Mouse (Mus musculus): ENCODE data around the gene Hbb-bs.
"Not testable (repeated sequence)": the region's sequence is repeated elsewhere in the genome, so short reads cannot be mapped to it uniquely, and the experiment has no call there.

Gene Hbb-bs

DNA sequence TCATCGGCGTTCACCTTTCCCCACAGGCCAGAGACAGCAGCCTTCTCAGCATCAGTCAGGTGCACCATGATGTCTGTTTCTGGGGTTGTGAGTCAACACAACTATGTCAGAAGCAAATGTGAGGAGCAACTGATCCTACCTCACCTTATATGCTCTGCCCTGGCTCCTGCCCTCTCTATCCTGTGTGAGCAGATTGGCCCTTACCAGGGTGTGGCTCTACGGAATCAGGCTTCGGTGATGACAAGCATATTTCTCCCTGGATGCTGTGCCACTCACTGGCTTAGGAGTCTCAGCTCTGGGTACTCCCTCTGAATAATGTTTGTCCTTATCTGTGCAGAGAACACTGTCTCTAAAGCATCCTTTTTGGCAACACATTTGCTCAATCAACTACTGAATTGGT lies at the start of gene Hbb-bs:
Gene Hbb-bs (minus strand): TSS at position 289 of the 400 bp plus-strand sequence.
- DNase-seq = no peak

DNA sequence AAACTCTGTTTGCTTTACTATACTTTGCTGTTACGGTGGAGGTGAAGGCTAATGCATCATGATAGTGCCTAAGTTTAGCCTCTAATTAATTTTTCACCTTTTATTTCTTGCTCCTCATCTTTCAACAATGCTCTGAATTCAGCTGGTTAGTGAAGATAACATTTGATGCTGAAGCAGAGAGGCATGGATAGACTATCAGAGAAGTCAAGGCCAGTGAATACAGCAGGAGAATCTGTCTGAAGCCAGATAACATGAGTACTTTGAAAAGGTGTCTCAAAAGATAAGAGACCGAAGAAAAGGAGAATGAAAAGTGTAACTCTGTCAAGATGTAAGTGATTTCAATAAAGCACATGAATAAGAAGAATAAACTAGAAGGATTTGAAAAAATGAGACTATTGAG lies 49.2 kb upstream of the Hbb-bs start:
- DNase-seq = no peak

DNA sequence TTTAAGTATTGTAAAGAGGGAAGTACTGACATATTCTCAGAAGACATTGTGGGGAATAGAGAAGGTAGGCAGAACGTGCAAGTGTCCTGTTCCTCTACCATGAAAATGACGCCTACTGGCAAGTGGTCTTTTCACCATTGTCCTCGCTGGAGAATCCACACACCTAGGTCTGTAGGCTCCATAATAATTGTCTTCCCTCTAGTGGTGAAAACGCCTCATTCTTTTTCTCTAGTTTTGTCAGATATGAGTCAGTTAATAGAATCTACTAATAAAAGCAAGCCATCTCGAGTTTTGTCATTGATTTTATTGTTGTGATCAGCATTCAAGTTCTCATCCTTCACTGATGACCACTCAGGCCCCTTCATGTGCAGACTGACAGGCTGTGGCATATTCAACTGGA lies 46.6 kb upstream of the Hbb-bs start:
- no peak for DNase-seq

DNA sequence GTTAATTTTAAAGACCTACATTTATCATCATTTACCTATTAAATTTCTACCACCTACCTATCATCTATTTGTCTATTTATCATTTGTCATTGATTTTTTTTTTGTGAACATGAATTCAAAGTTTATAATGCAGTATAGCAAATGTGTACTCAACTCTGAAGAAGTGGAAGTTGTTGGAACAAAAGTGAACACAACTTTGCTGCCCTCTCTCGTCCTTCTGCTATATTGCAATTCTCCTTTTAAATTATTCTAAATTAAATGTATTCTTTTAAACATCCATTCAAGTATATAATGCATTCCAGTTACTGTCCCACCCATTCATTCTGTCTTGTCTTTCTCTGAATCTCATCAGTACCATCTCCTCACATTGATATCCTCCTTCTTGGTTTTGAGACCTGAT lies 45.2 kb upstream of the Hbb-bs start:
- no peak for DNase-seq

GRCm38 (mm10) chr7:103870667-103871066 lies 42.8 kb upstream of the Hbb-bs start:
- DNase-seq = no peak

DNA sequence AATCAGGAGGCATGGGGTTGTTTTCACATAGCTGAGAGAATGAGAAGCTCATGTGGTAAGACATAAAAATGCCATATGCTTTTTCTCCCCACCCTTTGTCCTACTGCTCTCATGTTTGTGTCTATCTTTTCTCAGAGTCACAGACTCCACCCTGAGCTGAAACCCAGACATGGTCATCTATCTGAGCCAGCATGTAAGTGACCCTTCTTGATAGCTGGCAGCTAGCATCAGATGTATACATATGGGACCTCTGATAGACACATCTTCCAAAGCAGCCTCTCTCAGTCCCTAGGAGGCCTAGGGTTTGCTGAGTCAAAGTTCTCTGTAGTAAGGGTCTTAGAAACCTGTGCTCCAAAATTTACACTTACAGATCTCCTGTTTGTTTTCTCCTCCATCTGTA lies 37.8 kb upstream of the Hbb-bs start:
- DNase-seq = no peak

- no peak for DNase-seq
Observed at GRCm38 (mm10) chr7:103861531-103861930, 33.6 kb upstream of the Hbb-bs start.

- peak; percentile 1 to 4 for DNase-seq
Observed at GRCm38 (mm10) chr7:103860855-103861254, 33.0 kb upstream of the Hbb-bs start.

GRCm38 (mm10) chr7:103859076-103859475 lies 31.2 kb upstream of the Hbb-bs start:
- no peak for DNase-seq

DNA sequence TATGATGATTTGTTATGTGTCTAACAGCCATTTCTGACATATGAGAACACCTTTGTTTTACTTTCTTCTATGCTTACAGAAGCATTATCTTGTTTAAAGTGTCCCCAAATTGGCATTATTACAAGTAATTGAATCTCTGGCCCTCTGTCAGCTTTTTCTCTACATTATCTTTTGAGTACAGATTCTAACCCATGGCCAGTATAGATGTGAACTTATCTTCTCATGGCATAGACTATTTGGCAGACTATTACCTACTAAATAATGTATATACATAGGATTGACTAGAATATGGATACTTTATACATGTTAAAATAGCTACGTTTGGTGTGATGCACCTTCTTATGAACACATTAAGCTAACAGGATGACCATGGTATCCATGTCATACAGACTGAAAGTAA lies 26.8 kb upstream of the Hbb-bs start:
- DNase-seq = no peak

- no peak for DNase-seq
Observed at GRCm38 (mm10) chr7:103853090-103853489, 25.2 kb upstream of the Hbb-bs start, which contains the start of gene Hbb-y. TSS of gene Hbb-y (minus strand) at chr7:103853216.

- DNase-seq = no peak
Observed at GRCm38 (mm10) chr7:103844525-103845325, 16.8 kb upstream of the Hbb-bs start.

DNA sequence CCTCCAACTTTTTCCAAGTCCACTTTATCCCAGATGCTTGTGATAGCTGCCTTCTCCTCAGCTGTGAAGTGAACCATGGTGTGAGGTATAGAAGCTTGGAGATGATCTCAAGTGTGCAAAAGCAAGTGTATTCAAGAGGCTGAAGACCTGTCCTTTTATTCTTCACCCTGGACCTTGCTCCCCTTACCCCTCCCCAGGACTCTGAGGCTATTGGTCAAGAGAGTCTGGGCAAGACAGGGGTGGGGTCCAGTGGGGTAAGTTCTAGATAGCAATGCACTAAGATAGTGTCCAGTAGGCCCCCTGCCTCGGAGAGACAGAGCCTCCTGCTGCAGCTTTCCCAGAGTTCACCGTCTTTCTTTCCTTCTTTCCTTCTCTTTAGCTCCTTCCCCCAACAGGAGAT lies 15.1 kb upstream of the Hbb-bs start, which contains the start of gene Hbb-bh1:
Gene Hbb-bh1 (minus strand): TSS at position 131 of the 400 bp plus-strand sequence.
- no peak for DNase-seq

DNA sequence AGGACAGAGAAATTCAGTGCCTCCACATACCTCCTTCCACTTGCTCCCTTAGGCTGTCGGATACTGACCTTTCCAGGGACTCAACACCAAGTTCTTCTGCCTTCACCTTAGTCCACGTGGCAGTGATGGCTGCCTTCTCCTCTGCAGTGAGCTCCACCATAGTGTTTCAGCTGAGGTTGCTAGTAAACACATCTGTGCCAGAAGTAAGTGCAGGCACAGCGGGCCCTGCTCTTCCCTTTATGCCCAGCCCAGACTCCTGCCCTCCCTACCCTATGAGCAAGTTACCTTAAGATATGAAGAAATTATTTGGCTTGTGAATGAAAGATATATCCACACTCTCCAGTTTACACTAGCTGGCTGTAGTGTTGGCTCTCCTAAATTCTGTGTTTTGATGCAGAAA lies 12.4 kb upstream of the Hbb-bs start, which contains the start of gene Hbb-bh2:
Gene Hbb-bh2 (minus strand): TSS at position 253 of the 400 bp plus-strand sequence.
- no peak for DNase-seq

GRCm38 (mm10) chr7:103827139-103827538 lies 757 bp downstream of the Hbb-bs start:
- DNase-seq = not testable (repeated sequence)

DNA sequence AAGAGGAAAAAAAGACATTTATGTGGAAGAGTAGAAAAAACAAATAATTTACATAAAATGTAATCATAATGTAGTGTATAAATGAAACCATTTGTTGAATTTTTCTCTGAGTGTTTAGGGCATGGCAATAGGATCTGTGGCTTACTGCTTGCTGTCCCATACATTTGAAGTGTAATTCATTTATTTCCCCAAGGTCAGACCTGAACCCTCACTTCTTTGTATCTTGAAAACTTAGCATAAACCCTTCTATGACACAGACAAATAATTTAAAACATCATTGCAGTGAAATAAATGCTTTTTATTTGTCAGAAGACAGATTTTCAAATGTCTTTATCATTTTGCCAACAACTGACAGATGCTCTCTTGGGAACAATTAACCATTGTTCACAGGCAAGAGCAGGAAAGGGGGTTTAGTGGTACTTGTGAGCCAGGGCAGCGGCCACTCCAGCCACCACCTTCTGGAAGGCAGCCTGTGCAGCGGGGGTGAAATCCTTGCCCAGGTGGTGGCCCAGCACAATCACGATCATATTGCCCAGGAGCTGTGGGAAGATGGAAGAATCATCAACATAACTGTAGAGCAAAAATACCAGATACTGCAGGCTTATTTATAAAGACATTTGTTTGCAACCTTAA lies 1.5 kb downstream of the Hbb-bs start:
- DNase-seq = no peak

- no peak for DNase-seq
Observed at GRCm38 (mm10) chr7:103825536-103826254, 2.2 kb downstream of the Hbb-bs start.

DNA sequence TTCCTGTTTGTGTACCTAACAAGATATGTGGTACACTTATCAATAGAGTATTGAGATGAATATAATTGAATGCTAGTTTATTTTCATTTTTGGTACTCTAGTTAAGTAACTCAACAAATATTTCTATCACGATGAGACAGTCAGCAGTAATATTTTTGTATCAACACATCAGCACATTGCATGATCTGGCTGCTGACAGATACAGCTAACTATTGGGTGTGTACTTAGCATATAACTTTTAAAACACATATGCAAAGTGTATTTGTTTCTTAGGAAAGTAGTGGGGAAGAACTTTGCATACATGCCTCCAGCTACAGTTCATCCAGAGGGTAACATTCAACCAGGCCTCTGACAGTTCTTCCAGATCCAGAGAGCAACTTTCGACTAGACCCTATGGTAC lies 3.3 kb downstream of the Hbb-bs start:
- DNase-seq = no peak

DNA sequence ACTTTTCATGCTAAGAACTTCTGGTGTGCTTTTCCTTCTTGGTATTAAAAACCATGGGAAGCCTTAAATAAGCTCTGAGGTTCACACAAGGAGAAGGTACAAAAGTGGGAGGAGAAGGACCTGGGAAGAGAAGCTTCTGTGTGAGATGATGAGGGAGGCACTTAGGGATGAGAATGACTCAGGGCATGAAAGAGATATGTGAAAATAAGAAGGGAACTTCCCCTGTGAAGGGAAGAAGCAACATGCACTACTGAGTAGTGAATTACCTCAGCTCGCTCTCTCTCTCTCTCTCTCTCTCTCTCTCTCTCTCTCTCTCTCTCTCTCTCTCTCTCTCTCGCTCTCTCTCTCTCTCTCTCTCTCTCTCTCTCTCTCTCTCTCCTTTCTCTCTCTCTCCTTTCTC lies 12.8 kb downstream of the Hbb-bs start:
- DNase-seq = not testable (repeated sequence)

DNA sequence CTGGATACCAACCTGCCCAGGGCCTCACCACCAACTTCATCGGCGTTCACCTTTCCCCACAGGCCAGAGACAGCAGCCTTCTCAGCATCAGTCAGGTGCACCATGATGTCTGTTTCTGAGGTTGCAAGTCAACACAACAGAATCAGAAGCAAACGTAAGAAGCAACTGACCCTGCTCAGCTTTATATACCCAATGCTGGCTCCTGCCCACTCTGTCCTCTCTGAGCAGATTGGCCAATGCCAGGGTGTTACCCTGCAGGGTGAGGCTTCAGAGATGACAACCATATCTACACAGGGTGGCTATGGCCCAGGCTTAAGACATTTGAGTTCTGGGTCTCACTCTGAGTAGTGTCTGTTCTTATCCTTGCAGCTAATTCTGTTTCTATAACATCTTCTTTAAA lies 14.1 kb downstream of the Hbb-bs start, which contains the start of gene Hbb-bt:
Gene Hbb-bt (minus strand): TSS at position 231 of the 400 bp plus-strand sequence.
- no peak for DNase-seq

DNA sequence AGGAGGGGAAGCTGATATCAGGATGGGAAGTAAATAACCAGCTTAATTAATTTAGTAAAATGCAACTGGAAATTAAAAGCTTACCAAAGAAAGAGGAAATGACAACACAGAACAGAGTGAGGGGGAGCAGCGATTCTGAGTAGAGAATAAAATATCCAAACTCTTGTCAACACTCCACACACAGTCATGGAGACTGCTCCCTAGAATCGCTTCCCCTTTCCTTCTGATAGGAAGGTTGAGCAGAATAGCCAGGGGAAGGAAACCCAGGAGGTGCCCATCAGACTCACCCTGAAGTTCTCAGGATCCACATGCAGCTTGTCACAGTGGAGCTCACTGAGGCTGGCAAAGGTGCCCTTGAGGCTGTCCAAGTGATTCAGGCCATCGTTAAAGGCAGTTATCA lies 14.7 kb downstream of the Hbb-bs start:
- not testable (repeated sequence) for DNase-seq

DNA sequence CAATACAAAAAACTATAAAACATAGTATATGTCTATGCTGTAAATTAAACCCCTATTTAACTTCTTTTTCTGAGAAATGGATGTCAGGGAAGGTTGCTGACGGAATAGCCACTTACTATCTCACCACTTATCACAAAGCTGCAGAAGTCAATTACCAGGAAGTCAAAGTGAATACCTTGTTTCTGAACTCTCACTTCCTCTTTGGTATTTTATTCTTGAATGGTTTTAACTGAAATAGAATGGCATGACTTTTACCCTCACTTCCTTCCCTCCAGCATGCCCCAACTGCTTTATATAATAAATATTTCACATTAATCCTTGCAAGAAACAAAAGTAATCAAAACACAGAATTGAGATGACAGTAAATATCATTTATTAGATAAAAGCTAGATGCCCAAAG lies 15.7 kb downstream of the Hbb-bs start:
- no peak for DNase-seq

- no peak for DNase-seq
Observed at GRCm38 (mm10) chr7:103811223-103811845, 16.6 kb downstream of the Hbb-bs start.
